Mouse (Mus musculus) brain, embryonic 14.5 days (tissue): ENCODE results near the gene Tfdp1.

ENCODE experiments used
- CTCF ChIP-seq: fragments of 200-500 bp; IDR thresholded peaks from 2 replicates; pipeline ENCODE4 v1.5.1; 2012; ENCODE audit warnings: inconsistent platforms, mild to moderate bottlenecking, moderate library complexity, borderline replicate concordance; ENCODE audit not compliant: insufficient read depth, insufficient read length; ENCODE audit errors: extremely low read depth
- POLR2A ChIP-seq: fragments of 200-500 bp; IDR thresholded peaks from 2 replicates; pipeline ENCODE4 v1.6.1; 2012; ENCODE audit warnings: mild to moderate bottlenecking, inconsistent platforms, borderline replicate concordance; ENCODE audit not compliant: poor library complexity, insufficient read depth, insufficient read length, severe bottlenecking; ENCODE audit errors: extremely low read depth

DNA sequence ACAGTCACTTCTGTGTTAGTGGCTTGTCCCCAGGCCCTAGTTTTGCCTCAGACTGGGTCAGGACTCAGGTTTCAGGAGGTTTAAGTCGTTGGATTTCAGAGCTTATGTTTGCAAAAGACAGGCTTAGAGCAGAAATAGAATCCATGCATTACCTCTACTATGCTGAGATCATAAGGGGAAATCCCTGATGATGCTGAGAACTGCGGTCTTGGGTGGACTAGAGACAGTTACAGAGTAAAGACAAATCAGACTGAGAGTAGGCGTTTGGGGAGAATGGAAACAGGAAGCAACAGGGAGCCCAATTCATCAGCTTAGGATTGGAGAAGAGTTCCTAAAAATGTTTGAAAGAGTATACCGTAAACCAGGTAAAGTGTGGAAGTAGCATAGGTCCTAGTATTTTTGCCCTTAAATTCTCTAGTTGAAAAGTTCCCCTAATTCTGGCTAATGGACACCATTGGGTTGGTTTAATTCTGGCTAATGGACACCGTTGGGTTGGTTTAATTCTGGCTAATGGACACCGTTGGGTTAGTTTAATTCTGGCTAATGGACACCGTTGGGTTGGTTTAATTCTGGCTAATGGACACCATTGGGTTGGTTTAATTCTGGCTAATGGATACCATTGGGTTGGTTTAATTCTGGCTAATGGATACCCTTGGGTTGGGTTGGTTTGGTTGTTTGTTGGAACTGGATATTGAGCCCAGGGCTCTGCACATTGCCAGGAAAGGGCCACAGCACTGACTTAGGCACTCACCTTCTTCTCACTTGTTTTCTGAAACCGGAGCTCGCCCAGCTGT, 44.7 kb upstream of the Tfdp1 start:
- no peak for TF ChIP-seq POLR2A
- no peak for TF ChIP-seq CTCF
